Mouse (Mus musculus) liver, embryonic 14.5 days (tissue): Measurements from ENCODE around the gene Ms4a4c.

Experiments used
- CTCF ChIP-seq: IDR thresholded peaks from 2 replicates; pipeline ENCODE4 v1.5.1; 2016; ENCODE audit warnings: antibody characterized with exemption, low read depth, control low read depth
- EP300 ChIP-seq: IDR thresholded peaks from 2 replicates; pipeline ENCODE4 v1.6.1; 2016; ENCODE audit warnings: antibody characterized with exemption, low read depth

DNA sequence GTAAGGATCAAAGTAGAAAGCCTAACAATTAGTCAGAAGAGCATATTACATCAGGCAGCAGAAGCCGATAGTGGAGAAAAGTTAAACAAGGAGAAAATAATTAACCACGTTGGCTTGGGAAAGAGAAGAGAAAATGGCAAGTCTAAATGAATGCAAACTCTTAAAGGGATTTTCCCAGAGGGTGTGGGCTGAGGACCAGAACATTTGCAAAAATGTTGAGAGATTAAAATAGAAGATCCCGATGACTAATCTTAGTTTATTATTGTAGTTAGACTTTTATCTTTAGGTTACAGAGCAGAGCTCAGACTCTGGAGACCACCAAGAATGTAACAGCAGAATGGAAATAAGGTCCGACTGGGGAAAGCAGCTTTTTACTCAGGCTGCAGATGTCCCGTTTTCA lies 61.9 kb downstream of the Ms4a4c start:
- TF ChIP-seq CTCF (no peak), EP300 (no peak)
